Mouse (Mus musculus) gonadal fat pad, adult 2 months (tissue): ENCODE results near the gene Tas2r143. TPM values are rescaled to one million over a fixed set of nuclear protein-coding genes. Genes with fewer than 3 reads are reported as not detected.

ENCODE experiments used
- DNase-seq: peaks from one replicate; pipeline ENCODE4 v3.0.0-alpha.2; 2012; ENCODE audit warnings: low read depth
- polyA plus RNA-seq: library from polyadenylated mRNA; depleted of rRNA; stranded (reverse); fragments of >200 nt; gene quantifications from 2 replicates; pipeline ENCODE4 v1.2.3, GENCODE M21; 2012; rRNA removed

The Tas2r143 gene
- polyA plus RNA-seq, 1 experiment: 0.18 TPM

DNA sequence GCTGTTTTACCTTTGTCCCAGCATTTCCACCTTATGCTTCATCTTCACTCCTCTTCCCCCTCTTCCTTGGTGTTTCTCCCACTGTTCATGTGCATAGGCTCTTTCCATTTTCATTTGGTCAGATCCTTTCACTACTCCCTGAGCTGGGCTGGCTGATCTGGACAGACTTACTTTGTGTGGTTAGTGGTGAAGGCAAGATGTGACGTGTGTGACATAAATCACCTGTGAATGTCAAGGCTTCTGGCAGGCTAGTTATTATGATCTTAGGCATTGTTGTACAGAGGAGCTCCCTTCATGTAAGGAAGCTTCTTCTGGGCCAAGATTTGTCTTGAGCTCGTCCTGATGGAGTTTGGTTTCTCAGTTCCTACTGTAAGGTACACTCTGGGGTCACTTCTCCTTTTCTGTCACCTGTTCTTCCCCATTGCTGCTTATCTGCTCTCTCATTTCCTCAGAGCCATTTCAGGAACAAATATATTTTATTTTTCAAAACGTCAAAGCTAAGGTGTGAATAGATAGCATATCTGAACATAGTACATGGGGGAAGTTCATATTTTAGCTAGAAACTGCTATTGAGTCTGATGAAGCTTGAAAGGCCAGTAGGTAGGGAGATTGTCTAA is 2.9 kb upstream of the Tas2r143 start:
- no peak for DNase-seq

DNA sequence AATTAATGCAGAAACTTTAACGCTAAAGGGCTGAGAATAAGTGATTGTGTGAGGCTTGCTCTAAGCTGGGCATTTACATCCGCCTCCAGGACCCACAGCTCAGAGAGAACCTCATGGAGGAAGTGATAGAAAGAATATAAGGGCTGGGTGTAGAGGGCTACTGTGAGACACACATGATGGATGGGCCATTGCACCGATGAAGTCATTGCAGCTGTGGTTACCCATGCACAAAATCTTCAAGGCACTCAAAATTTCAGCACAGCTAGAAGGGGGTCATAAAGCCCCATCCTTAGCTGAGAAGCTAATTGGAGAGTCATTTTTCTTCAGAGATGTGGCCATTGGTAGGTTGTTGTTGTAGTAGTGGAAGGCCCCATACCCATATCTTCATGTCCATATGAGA is 1.8 kb upstream of the Tas2r143 start:
- no peak for DNase-seq

DNA sequence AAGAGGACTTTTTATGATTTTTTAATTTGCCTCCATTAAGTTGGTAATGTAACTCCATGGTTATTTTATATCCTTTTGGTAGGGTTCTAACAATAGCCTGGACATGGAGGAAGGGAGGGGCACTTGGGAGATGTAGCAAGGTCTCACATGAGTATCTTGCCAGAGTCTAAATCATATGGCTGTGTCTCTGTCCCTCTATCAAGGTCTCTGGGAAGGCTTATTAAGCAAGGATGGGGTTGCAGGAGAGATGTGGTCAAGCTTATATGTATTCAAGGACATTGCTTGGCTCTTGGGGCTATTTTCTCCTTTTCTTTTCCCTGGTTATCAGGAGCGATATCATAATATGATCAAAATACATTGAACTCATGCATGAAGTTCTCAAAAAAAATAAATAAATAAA is 1.0 kb upstream of the Tas2r143 start:
- no peak for DNase-seq

DNA sequence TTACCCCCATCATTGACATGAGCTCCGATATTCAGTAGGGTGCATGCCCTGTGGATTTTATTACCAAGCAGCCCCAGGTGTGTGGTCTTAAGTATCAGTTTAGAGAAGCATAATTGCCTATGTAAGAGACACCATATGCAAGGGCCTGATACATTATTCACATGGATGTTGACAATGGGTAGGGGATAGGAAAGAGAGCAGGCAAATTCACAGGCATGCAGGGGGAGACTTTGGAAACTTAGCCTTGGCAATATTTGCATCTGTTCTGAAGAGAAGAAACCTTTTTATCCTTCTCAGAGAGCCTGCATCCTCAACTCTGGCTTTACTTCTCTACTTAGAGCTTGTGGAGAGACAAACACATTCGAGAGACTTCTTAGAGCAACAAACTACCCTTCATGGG is 5.1 kb downstream of the Tas2r143 start, which contains the start of gene Tas2r135:
Tas2r135 (plus strand) TSS at position 301 of the 400 bp plus-strand sequence.
- DNase-seq: no peak

DNA sequence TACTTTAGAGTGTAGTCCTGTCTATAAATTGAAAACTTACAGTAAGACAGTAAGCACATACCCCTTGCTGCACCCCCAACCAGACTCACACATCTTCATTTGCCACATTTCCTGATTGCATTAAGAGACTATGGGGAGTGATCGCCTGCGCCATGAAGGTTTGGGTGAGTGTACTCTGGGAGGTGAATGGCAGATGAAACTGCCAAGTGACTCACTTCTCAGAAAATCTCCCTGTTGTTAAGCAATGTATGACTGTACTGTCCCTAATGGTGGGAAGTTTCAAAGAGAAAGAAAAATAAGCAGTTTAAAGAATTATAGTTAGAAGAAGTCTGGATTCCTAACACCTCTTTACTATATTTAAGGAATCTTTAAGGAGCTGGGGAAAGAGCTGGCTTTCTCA is 19.4 kb downstream of the Tas2r143 start:
- DNase-seq: no peak

DNA sequence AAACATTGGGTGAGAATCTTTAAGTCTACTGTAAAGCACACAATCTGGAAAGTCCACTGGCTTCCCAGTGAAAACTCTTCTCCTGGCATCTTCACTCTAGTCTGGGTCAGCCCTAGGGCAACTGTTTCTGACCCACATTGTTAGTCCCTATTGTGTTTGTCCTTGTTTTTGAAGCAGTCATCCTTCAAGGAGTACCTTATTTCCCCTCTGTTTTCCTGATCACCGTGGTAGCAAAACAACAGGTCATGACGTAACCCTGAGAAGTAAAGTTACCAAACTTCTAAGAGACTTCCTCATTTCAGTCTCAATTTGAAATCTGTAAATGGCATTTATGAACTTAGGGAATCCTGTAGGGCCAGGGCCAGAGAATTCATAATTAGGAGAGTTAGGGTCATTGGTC is 21.4 kb downstream of the Tas2r143 start:
- no peak for DNase-seq

DNA sequence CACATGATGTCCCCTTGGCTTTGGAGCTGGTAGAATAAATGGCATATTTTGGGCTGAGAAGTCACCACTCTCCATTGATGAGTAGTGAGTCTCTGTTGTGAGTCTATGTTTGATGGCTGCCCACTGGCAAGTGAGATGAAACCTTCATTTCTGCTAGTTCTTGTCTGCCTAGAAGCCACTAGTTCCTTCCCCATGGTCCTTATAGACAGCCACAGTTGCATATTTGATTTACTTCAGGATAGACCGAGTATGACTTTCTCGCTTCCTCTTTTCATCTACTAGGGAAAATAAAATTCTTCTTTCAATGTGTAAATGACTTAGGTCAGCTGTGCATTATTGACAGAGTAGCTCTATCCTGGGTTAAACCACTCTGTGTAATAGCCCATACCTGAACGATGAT is 24.4 kb downstream of the Tas2r143 start:
- no peak for DNase-seq

DNA sequence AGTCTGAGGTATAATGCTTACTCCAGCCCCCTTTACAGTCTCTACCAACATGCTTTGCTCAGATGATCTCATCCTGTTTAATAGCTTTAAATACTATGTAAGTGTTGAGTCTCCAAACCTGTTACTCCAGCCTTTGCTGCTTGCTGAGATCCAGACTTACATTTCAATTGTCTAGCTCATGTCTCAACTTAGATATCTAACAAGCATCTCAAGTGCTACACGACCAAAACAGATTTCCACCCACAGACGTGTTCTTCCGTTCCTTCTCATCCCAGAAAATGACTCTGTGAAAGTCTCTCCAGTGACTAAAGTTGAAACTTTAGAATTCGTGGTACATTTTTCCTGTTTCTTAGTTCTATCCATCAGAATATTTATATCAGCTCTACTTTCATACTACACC is 26.3 kb downstream of the Tas2r143 start:
- DNase-seq: no peak

DNA sequence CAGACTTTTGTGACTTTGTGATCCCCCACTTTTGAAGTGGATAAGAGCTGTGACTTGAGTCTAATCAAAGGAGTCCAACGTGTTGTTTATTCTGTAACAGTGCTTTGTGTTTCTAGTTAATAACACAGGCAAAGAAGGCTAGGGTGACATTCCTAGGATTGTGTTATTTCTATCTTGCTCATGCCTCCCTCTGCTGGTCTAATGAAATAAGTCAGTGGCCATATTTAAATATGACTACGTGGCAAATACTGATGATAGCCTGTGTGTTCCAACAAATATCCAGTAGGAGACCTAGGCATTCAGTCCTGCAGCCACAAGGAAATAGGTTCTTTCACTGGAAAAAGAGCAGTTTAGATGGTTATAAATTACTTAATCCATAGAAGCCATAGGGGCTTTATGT is 33.5 kb downstream of the Tas2r143 start:
- no peak for DNase-seq

DNA sequence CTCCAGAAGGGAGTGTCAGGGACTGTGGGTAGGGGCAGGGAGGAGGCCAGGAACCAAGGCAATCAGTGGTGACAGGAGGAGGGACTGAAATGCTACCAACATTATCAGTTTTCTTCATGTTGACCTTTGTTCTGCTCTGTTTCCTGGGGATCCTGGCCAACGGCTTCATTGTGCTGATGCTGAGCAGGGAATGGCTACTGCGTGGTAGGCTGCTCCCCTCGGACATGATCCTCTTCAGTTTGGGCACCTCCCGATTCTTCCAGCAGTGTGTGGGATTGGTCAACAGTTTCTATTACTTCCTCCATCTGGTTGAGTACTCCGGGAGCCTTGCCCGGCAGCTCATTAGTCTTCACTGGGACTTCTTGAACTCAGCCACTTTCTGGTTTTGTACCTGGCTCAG is 34.4 kb downstream of the Tas2r143 start, which contains the start of gene Tas2r126:
Tas2r126 (plus strand) TSS at position 90 of the 400 bp plus-strand sequence.
- DNase-seq: no peak

DNA sequence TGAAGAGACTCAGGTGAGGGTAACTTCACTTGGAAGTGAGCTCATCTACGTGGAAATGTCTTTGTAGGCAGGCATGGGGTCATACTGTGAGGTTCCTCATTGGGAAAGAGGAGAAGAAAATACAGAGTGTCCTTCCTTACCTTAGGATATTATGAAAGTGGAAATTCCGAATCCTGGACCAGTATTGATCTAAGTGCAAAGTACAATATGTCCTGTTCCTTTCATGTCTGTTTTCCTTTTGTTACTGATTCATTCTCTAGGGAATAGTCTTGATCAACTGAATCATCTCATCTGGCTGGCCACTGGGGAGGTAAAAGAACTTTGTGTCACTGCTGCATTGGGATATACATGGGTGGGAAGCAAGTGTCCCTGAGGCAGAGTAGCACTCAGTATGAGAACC is 35.5 kb downstream of the Tas2r143 start:
- DNase-seq: no peak

DNA sequence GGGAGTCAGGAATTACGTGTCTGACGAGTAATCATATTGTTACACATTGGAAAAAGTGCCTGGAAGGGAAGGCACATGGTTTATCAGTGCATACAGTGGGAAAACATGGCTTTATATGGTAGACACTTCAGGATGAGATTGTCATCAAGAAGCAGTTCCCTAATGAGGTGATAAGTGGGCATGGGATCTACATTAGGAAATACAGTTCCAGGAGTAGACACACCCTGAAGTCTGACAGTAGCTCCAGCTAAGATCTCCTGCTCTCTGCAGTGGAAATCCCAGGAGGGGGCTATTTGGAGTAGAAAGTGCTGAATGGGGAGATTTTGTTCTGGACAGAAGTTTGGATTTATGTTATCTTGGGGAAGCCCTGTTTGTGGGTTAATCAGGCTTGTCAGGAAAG is 41.4 kb downstream of the Tas2r143 start:
- DNase-seq: no peak

DNA sequence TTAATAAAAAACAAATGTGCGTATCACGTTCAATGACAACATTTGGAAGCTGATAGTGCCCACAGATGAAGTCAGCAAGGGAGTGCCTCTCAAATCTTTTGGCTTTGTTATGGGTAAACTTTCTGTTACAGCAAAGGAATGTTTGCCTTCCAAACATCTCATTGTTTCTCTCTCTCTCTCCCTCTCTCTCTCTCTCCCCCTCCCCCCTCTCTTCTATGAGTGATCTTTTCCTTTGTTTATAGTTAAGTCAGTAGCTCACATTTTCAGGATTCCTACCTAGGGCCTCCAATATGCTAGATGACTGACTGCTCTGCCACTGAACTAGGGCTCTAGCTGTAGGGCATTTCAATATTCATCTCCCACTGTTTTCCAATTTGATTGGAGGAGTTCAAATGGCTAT is 44.5 kb downstream of the Tas2r143 start:
- no peak for DNase-seq

DNA sequence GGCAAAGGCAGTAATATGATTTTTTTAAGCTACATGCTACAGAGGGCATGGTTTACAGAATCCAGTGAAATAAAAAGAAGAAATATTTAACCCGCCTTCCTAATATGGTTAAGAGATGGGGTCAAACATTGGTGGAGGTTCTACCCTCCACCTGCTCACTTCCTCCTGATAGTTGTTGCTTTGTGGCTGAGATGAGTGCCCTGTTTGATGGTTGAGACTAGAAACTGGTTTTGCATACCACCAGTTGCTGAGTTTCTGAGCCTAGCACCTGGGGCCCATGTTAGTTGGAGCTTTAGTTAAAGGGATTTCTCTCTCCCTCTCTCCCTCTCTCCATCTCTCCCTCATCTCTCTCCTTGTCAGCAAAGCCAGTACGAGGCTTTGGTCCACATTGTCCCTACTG is 47.3 kb downstream of the Tas2r143 start:
- DNase-seq: no peak

Other genes with a start within 250 kb of the Tas2r143 start
- not detected in 2 replicates for gene Tas2r144, start 184.9 kb upstream of the Tas2r143 start, polyA plus RNA-seq
- 52.2 and 57.2 TPM in 2 replicates for gene Gstk1, start 154.3 kb upstream of the Tas2r143 start, polyA plus RNA-seq
- gene Tmem139, start 138.3 kb upstream of the Tas2r143 start, polyA plus RNA-seq: 14.5 and 17.4 TPM in 2 replicates
- 26.0 and 28.7 TPM in 2 replicates for gene Casp2, start 135.3 kb upstream of the Tas2r143 start, polyA plus RNA-seq
- 0.15 and 0.26 TPM in 2 replicates for gene Clcn1, start 113.6 kb upstream of the Tas2r143 start, polyA plus RNA-seq
- gene Fam131b, start 75.6 kb upstream of the Tas2r143 start, polyA plus RNA-seq: 0.22 and 0.36 TPM in 2 replicates
- gene Zyx, start 50.6 kb upstream of the Tas2r143 start, polyA plus RNA-seq: 105 and 140 TPM in 2 replicates
- 20.6 and 21.2 TPM in 2 replicates for gene Epha1, start 27.0 kb upstream of the Tas2r143 start, polyA plus RNA-seq
- not detected in 2 replicates for gene Tas2r135, start 5.2 kb downstream of the Tas2r143 start, polyA plus RNA-seq
- gene Tas2r126, start 34.3 kb downstream of the Tas2r143 start, polyA plus RNA-seq: not detected in 2 replicates
- not detected in 2 replicates for gene Olfr458, start 65.0 kb downstream of the Tas2r143 start, polyA plus RNA-seq
- gene Olfr457, start 76.1 kb downstream of the Tas2r143 start, polyA plus RNA-seq: not detected in 2 replicates
- not detected in 2 replicates for gene Olfr456, start 87.0 kb downstream of the Tas2r143 start, polyA plus RNA-seq
- not detected in 2 replicates for gene Olfr455, start 147.3 kb downstream of the Tas2r143 start, polyA plus RNA-seq
- not detected in 2 replicates for gene Tcaf3, start 197.5 kb downstream of the Tas2r143 start, polyA plus RNA-seq
- 3.0 and 4.2 TPM in 2 replicates for gene Tcaf2, start 245.0 kb downstream of the Tas2r143 start, polyA plus RNA-seq